Mouse (Mus musculus): ENCODE results near the gene Sdad1. TPM values are rescaled to one million over a fixed set of nuclear protein-coding genes. Genes with fewer than 3 reads are reported as not detected.

Gene Sdad1
- polyA plus RNA-seq, 1 experiment, result 5.1 TPM

- Histone ChIP-seq H3K4me1 (peaks cover 6% of the 10 kb centered on the region; the same call in 1 of the 2 replicates), H3K27me3 (replicated peaks) (peaks cover 11% of the 10 kb centered on the region), H3K36me3 (replicated peaks; ENCODE audit: low read length) (no peaks in the 10 kb centered on the region), H3K9me3 (no peaks in the 10 kb centered on the region), H3K4me3 (replicated peaks) (no peak overlapping the region)
- TF ChIP-seq GATA1 (IDR thresholded peaks at IDR 0.05; ENCODE audit: borderline replicate concordance, low read length) (no peak), FLI1 (IDR thresholded peaks at IDR 0.05; ENCODE audit: low read length) (no peak)
Measured at GRCm38 (mm10) chr5:92336743-92337142, 26.5 kb upstream of the Sdad1 start.

GRCm38 (mm10) chr5:92332359-92332840, 22.1 kb upstream of the Sdad1 start:
- Histone ChIP-seq H3K9me3 (no peaks in the 10 kb centered on the region), H3K36me3 (replicated peaks; ENCODE audit: low read length) (no peaks in the 10 kb centered on the region), H3K4me3 (replicated peaks) (no peak overlapping the region), H3K4me1 (peaks cover 7% of the 10 kb centered on the region), H3K27me3 (replicated peaks) (peaks cover 24% of the 10 kb centered on the region)
- TF ChIP-seq GATA1 (IDR thresholded peaks at IDR 0.05; ENCODE audit: borderline replicate concordance, low read length) (no peak), FLI1 (IDR thresholded peaks at IDR 0.05; ENCODE audit: low read length) (no peak)

- H3K9me3 ChIP-seq, result no peaks in the 10 kb centered on the region
- TF ChIP-seq FLI1 (IDR thresholded peaks at IDR 0.05; ENCODE audit: low read length) (no peak), GATA1 (IDR thresholded peaks at IDR 0.05; ENCODE audit: borderline replicate concordance, low read length) (no peak)
- H3K36me3 ChIP-seq (replicated peaks; ENCODE audit: low read length), result no peaks in the 10 kb centered on the region
- peaks cover 26% of the 10 kb centered on the region for H3K27me3 ChIP-seq (replicated peaks)
- peaks cover 11% of the 10 kb centered on the region for H3K4me1 ChIP-seq
- H3K4me3 ChIP-seq (replicated peaks), result no peak within 1 kb of the TSS
Measured at GRCm38 (mm10) chr5:92331635-92332338, 21.5 kb upstream of the Sdad1 start, which contains the start of gene Art3. Gene Art3 (plus strand): TSS chr5:92331827.

- H3K36me3 ChIP-seq (replicated peaks; ENCODE audit: low read length), result no peaks in the 10 kb centered on the region
- no peak for TF ChIP-seq FLI1 (IDR thresholded peaks at IDR 0.05; ENCODE audit: low read length)
- TF ChIP-seq GATA1 (IDR thresholded peaks at IDR 0.05; ENCODE audit: borderline replicate concordance, low read length), result no peak
- H3K4me3 ChIP-seq (replicated peaks), result no peak overlapping the region
- no peaks in the 10 kb centered on the region for H3K9me3 ChIP-seq
- peaks cover 11% of the 10 kb centered on the region for H3K4me1 ChIP-seq
- H3K27me3 ChIP-seq (replicated peaks), result peaks cover 30% of the 10 kb centered on the region
Measured at GRCm38 (mm10) chr5:92331122-92331521, 20.8 kb upstream of the Sdad1 start.

- no peak for TF ChIP-seq FLI1 (IDR thresholded peaks at IDR 0.05; ENCODE audit: low read length)
- no peak for TF ChIP-seq GATA1 (IDR thresholded peaks at IDR 0.05; ENCODE audit: borderline replicate concordance, low read length)
- Histone ChIP-seq H3K27me3 (replicated peaks) (peaks cover 40% of the 10 kb centered on the region), H3K9me3 (no peaks in the 10 kb centered on the region), H3K4me1 (peaks cover 11% of the 10 kb centered on the region), H3K36me3 (replicated peaks; ENCODE audit: low read length) (no peaks in the 10 kb centered on the region), H3K4me3 (replicated peaks) (no peak within 1 kb of the TSS)
Measured at GRCm38 (mm10) chr5:92327929-92328328, 17.6 kb upstream of the Sdad1 start, which contains the start of gene Cxcl9. Gene Cxcl9 (minus strand): TSS chr5:92328079.

GRCm38 (mm10) chr5:92327367-92327766, 17.1 kb upstream of the Sdad1 start:
- TF ChIP-seq FLI1 (IDR thresholded peaks at IDR 0.05; ENCODE audit: low read length), result no peak
- TF ChIP-seq GATA1 (IDR thresholded peaks at IDR 0.05; ENCODE audit: borderline replicate concordance, low read length), result no peak

GRCm38 (mm10) chr5:92323264-92323663, 13.0 kb upstream of the Sdad1 start:
- H3K4me1 ChIP-seq, result peaks cover 5% of the 10 kb centered on the region
- peaks cover 33% of the 10 kb centered on the region for H3K27me3 ChIP-seq (replicated peaks)
- no peak overlapping the region for H3K4me3 ChIP-seq (replicated peaks)
- no peaks in the 10 kb centered on the region for H3K9me3 ChIP-seq
- H3K36me3 ChIP-seq (replicated peaks; ENCODE audit: low read length), result no peaks in the 10 kb centered on the region
- TF ChIP-seq GATA1 (IDR thresholded peaks at IDR 0.05; ENCODE audit: borderline replicate concordance, low read length) (no peak), FLI1 (IDR thresholded peaks at IDR 0.05; ENCODE audit: low read length) (no peak)

More at GRCm38 (mm10) chr5:92327367-92327766, 17.1 kb upstream of the Sdad1 start:
- H3K9me3 ChIP-seq, result no peaks in the 10 kb centered on the region
- no peaks in the 10 kb centered on the region for H3K36me3 ChIP-seq (replicated peaks; ENCODE audit: low read length)
- no peak overlapping the region for H3K4me3 ChIP-seq (replicated peaks)
- peaks cover 40% of the 10 kb centered on the region for H3K27me3 ChIP-seq (replicated peaks)
- peaks cover 9% of the 10 kb centered on the region for H3K4me1 ChIP-seq

GRCm38 (mm10) chr5:92322612-92323011, 12.3 kb upstream of the Sdad1 start:
- TF ChIP-seq FLI1 (IDR thresholded peaks at IDR 0.05; ENCODE audit: low read length), result no peak
- no peak for TF ChIP-seq GATA1 (IDR thresholded peaks at IDR 0.05; ENCODE audit: borderline replicate concordance, low read length)
- no peak overlapping the region for H3K4me3 ChIP-seq (replicated peaks)
- H3K27me3 ChIP-seq (replicated peaks), result peaks cover 27% of the 10 kb centered on the region
- H3K36me3 ChIP-seq (replicated peaks; ENCODE audit: low read length), result no peaks in the 10 kb centered on the region
- no peaks in the 10 kb centered on the region for H3K9me3 ChIP-seq
- H3K4me1 ChIP-seq, result peaks cover 5% of the 10 kb centered on the region

- Histone ChIP-seq H3K27me3 (replicated peaks) (peaks cover 21% of the 10 kb centered on the region), H3K9me3 (no peaks in the 10 kb centered on the region), H3K36me3 (replicated peaks; ENCODE audit: low read length) (no peaks in the 10 kb centered on the region), H3K4me1 (no peaks in the 10 kb centered on the region), H3K4me3 (replicated peaks) (no peak overlapping the region)
- TF ChIP-seq GATA1 (IDR thresholded peaks at IDR 0.05; ENCODE audit: borderline replicate concordance, low read length), result no peak
Measured at GRCm38 (mm10) chr5:92321631-92322400, 11.5 kb upstream of the Sdad1 start.

- Histone ChIP-seq H3K4me1 (peaks cover 15% of the 10 kb centered on the region), H3K27me3 (replicated peaks) (peaks cover 9% of the 10 kb centered on the region), H3K9me3 (no peaks in the 10 kb centered on the region), H3K4me3 (replicated peaks) (no peak overlapping the region), H3K36me3 (replicated peaks; ENCODE audit: low read length) (no peaks in the 10 kb centered on the region)
- TF ChIP-seq FLI1 (IDR thresholded peaks at IDR 0.05; ENCODE audit: low read length) (no peak), GATA1 (IDR thresholded peaks at IDR 0.05; ENCODE audit: borderline replicate concordance, low read length) (no peak)
Measured at GRCm38 (mm10) chr5:92318596-92318995, 8.3 kb upstream of the Sdad1 start.

All from megakaryocyte, embryonic 14.5 days (primary cell).